Mouse (Mus musculus) forelimb bud, embryonic 11.5 days (tissue): ENCODE measurements around the gene Dock7.
"Not testable (repeated sequence)": the region's sequence is repeated elsewhere in the genome, so short reads cannot be mapped to it uniquely, and the experiment has no call there.

Experiments
- DNase-seq: peaks from one replicate; pipeline ENCODE4 v3.0.0-alpha.2; 2012; ENCODE audit warnings: low read depth, low spot score

The Dock7 gene

GRCm38 (mm10) chr4:99006319-99006718 is 114.4 kb downstream of the Dock7 start:
- DNase-seq: no peak

- DNase-seq: no peak
These were observed 115.1 kb downstream of the Dock7 start for GRCm38 (mm10) chr4:99005574-99005973.

- no peak for DNase-seq
These were observed 127.2 kb downstream of the Dock7 start for GRCm38 (mm10) chr4:98993491-98993890.

- DNase-seq: no peak
These were observed 136.0 kb downstream of the Dock7 start for GRCm38 (mm10) chr4:98984701-98985100.

- DNase-seq: not testable (repeated sequence)
These were observed 140.7 kb downstream of the Dock7 start for GRCm38 (mm10) chr4:98979976-98980375.

GRCm38 (mm10) chr4:98978693-98979092 is 142.0 kb downstream of the Dock7 start:
- no peak for DNase-seq

GRCm38 (mm10) chr4:98978288-98978687 is 142.4 kb downstream of the Dock7 start:
- not testable (repeated sequence) for DNase-seq

- no peak for DNase-seq
These were observed 145.0 kb downstream of the Dock7 start for GRCm38 (mm10) chr4:98975741-98976140.

- no peak for DNase-seq
These were observed 150.8 kb downstream of the Dock7 start for GRCm38 (mm10) chr4:98969946-98970345.

- DNase-seq: no peak
These were observed 160.5 kb downstream of the Dock7 start for GRCm38 (mm10) chr4:98960243-98960642.

GRCm38 (mm10) chr4:98955986-98956385 is 164.7 kb downstream of the Dock7 start:
- no peak for DNase-seq

- DNase-seq: no peak
These were observed 170.2 kb downstream of the Dock7 start for GRCm38 (mm10) chr4:98950563-98950962.

GRCm38 (mm10) chr4:98938210-98938609 is 182.5 kb downstream of the Dock7 start:
- not testable (repeated sequence) for DNase-seq

GRCm38 (mm10) chr4:98936036-98936435 is 184.7 kb downstream of the Dock7 start:
- DNase-seq: no peak

GRCm38 (mm10) chr4:98925250-98925781 is 195.4 kb downstream of the Dock7 start:
- no peak for DNase-seq

- no peak for DNase-seq
These were observed 195.9 kb downstream of the Dock7 start for GRCm38 (mm10) chr4:98924906-98925178.

GRCm38 (mm10) chr4:98924071-98924905 is 196.4 kb downstream of the Dock7 start:
- DNase-seq: peak; percentile 14

GRCm38 (mm10) chr4:98923568-98924070 is 197.1 kb downstream of the Dock7 start, which contains the start of gene Usp1:
Gene Usp1, plus strand, starts transcription at chr4:98923810.
- no peak for DNase-seq

- DNase-seq: peak; percentile 99
These were observed 197.8 kb downstream of the Dock7 start for GRCm38 (mm10) chr4:98922643-98923567.

GRCm38 (mm10) chr4:98922061-98922642 is 198.6 kb downstream of the Dock7 start:
- DNase-seq: no peak

- no peak for DNase-seq
These were observed 199.8 kb downstream of the Dock7 start for GRCm38 (mm10) chr4:98920896-98921295.

GRCm38 (mm10) chr4:98918204-98918603 is 202.5 kb downstream of the Dock7 start:
- DNase-seq: no peak
